Mouse (Mus musculus): Measurements from ENCODE around the gene Gm19684.

The Gm19684 gene

DNA sequence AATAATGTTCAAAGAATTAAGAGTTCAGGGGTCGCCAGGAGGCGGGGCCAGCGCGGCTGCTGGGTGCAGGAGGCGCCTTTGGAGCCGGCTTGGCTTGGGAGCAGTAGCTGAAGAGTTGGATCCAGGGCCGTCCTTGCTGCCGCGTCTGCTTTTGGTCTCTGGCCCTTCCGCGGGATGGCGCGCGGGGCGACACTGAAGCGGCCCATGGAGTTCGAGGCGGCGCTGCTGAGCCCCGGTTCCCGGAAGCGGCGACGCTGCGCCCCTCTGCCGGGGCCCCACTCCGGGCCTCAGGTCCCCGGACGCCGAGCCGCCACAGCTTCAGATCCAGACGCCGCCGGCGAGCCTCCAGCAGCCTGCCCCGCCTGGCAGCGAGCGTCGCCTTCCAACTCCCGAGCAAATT is 57.5 kb downstream of the Gm19684 start:
- DNase-seq: peak; percentile 14

All from liver (tissue).